Mouse (Mus musculus): Measurements from ENCODE around the gene Olfr1255.

The Olfr1255 gene

GRCm38 (mm10) chr2:89811751-89812150 is at the start of gene Olfr1255:
Gene Olfr1255, plus strand, starts transcription at chr2:89812051.
- DNase-seq (ENCODE audit: low spot score): no peak

DNA sequence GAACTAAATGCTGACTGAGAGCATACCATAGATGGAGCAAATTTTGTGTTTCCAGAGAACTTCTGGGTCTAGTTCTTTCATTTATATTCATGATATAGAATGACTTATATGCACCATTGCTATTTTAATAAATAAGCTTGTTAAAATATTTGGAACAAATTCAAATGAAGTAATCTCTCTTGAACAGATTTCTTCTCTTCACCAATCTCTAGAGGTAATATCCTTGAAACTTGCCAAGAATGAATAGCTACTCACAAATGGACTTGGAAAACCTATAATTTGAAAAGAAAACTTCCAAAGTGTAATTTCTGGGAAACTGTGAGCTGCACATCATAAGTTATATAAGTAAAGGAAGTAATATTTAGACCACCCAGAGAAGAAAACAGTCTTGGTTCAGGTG is 18.3 kb upstream of the Olfr1255 start, which contains the start of gene Olfr1254:
Gene Olfr1254 (minus strand): TSS at position 101 of the 400 bp plus-strand sequence.
- DNase-seq (ENCODE audit: low spot score): no peak

DNA sequence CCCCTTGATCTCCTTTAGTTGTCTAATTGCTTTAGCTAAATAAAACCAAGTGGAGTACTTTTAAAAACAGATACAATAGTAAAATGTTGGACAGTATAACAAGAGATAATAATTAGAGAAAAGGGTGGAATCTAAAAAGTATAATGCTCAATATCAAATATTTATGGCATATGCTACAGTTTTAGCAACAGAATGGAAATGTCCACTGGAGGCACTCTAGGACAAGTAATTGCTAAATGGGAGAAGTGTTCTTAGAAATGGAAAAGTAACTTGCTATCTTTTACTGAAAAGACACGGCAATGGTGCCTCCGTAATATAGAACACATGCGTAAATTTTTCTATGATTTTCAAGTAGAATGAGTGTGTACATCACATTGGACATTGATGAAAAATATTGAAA is 12.3 kb upstream of the Olfr1255 start:
- no peak for DNase-seq (ENCODE audit: low spot score)

DNA sequence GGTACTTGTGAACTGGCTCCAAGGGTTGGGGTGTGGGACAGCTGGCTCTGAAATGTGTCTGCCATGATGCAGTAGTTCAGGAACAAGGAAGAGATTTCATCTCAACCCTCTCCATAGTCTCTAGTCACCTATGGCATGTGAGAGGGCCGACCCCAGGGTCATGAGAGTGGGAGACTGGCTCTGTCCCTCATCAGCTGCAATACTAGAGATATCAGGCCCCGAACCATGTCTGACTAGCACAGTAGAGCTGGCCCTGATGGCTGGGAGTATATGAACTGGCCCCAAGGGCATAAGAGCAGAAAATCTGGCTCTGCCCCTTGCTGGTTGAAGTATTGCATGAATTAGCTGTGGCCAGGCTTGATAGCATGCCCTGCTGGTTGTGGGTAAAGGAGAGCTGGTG is 1.1 kb upstream of the Olfr1255 start:
- no peak for DNase-seq (ENCODE audit: low spot score)

DNA sequence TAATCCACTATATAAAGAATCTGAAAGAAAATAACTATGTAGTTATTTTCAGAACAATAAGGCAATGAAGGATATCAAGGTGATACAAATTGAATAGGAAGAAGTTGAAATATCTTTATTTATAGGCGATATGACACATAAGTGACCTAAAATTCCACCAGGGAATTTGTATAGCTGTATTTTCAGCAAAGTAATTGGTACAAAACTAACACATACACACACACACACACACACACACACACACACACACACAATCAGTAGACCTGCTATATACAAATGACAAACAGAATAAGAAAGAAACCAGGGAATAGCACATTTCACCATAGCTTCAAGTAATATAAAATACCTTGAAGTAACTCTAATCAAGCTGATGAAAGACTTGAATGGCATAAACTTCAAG is 8.4 kb downstream of the Olfr1255 start:
- DNase-seq (ENCODE audit: low spot score): no peak

DNA sequence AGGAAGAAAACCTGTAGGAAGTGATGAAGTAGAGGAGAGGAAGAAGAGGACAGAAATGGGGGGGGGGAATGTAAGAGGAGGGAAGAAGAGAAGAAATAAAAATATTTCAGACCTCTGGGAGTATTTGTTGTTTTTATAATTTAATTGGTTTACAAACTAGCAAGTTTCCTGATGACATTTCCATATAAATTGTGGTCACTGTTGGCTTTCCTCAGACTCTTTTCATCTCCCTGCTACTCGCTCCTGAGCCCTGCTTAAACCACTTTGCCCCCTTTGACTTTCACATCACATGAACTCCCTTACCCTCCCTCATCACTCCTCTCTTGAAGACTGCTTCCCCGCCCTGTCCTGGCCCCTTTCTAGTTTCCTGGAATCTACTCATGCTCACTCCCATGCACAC is 29.6 kb downstream of the Olfr1255 start, which contains the start of gene Olfr1256:
Gene Olfr1256 (minus strand): TSS at position 101 of the 400 bp plus-strand sequence.
- DNase-seq (ENCODE audit: low spot score): no peak

GRCm38 (mm10) chr2:89848105-89848504 is 36.3 kb downstream of the Olfr1255 start, which contains the start of gene Olfr48:
Gene Olfr48, minus strand, starts transcription at chr2:89848205.
- DNase-seq (ENCODE audit: low spot score): no peak

GRCm38 (mm10) chr2:89849230-89849629 is 37.4 kb downstream of the Olfr1255 start:
- DNase-seq (ENCODE audit: low spot score): no peak

Data from adipocyte (in vitro differentiated cells).